Mouse (Mus musculus) liver, embryonic 14.5 days (tissue): ENCODE measurements around the gene Tmem51. TPM values are rescaled to one million over a fixed set of nuclear protein-coding genes. Genes with fewer than 3 reads are reported as not detected.

Source experiments
- ATAC-seq: fragments of 200-750 bp; cut with Nextera tagmentation; 2 replicates; pipeline ENCODE4 v1.8.0; 2017; ENCODE audit warnings: moderate number of reproducible peaks, mild to moderate bottlenecking, moderate library complexity; ENCODE audit not compliant: insufficient read depth
- DNase-seq, 3 experiments: peaks; one replicate each; pipeline ENCODE4 v3.0.0-alpha.2; 2012 to 2013; ENCODE audit warnings: low read depth in 3 of 3, low spot score in 3 of 3
- H3K27ac ChIP-seq: fragments of 300-500 bp; sonication (generic); 2 replicates; pipeline ENCODE4 v1.5.1; 2014; ENCODE audit warnings: moderate library complexity, mild to moderate bottlenecking, control low read depth, inconsistent platforms
- H3K27me3 ChIP-seq: fragments of 300-500 bp; sonication (generic); 2 replicates; pipeline ENCODE4 v1.6.1; 2014; ENCODE audit warnings: mild to moderate bottlenecking, low read length, moderate library complexity; ENCODE audit not compliant: control insufficient read depth, insufficient read depth
- H3K36me3 ChIP-seq: fragments of 300-500 bp; sonication (generic); replicated peaks from 2 replicates; pipeline ENCODE4 v1.6.1; 2014; ENCODE audit warnings: low read depth; ENCODE audit not compliant: control insufficient read depth, insufficient read depth
- H3K4me1 ChIP-seq, 2 experiments: fragments of 200-500 bp in 1 of 2; fragments of 300-500 bp in 1 of 2; sonication (generic) in 1 of 2; replicated peaks; 2 replicates each; pipeline ENCODE4 v1.6.1; 2012 to 2014; ENCODE audit warnings: antibody characterized with exemption in 1 of 2, inconsistent platforms in 1 of 2, low read length in 1 of 2; ENCODE audit not compliant: control insufficient read depth in 2 of 2, insufficient read depth in 2 of 2
- H3K4me2 ChIP-seq: fragments of 300-500 bp; sonication (generic); 2 replicates; pipeline ENCODE4 v1.6.1; 2014; ENCODE audit warnings: low read depth, mild to moderate bottlenecking, control low read depth, moderate library complexity
- H3K4me3 ChIP-seq, 2 experiments: fragments of 200-500 bp in 1 of 2; fragments of 300-500 bp in 1 of 2; sonication (generic) in 1 of 2; 2 replicates each; pipeline ENCODE4 v1.5.1; 2012 to 2014; ENCODE audit warnings: low read depth in 2 of 2, low read length in 2 of 2, mild to moderate bottlenecking in 2 of 2, control low read depth in 1 of 2, inconsistent platforms in 1 of 2, moderate library complexity in 1 of 2; ENCODE audit not compliant: insufficient read depth in 1 of 2
- H3K9ac ChIP-seq: fragments of 300-500 bp; sonication (generic); replicated peaks from 2 replicates; pipeline ENCODE4 v1.6.1; 2014; ENCODE audit warnings: mild to moderate bottlenecking, control low read depth, moderate library complexity
- H3K9me3 ChIP-seq: fragments of 300-500 bp; sonication (generic); 2 replicates; pipeline ENCODE4 v1.6.1; 2016; ENCODE audit warnings: low read length, mixed read lengths; ENCODE audit not compliant: control insufficient read depth
- CTCF ChIP-seq: IDR thresholded peaks from 2 replicates; pipeline ENCODE4 v1.5.1; 2016; ENCODE audit warnings: antibody characterized with exemption, low read depth, control low read depth
- EP300 ChIP-seq: IDR thresholded peaks from 2 replicates; pipeline ENCODE4 v1.6.1; 2016; ENCODE audit warnings: antibody characterized with exemption, low read depth
- WGBS: fragments of 180-500 bp; shearing (Covaris S2); extraction: QIAGEN DNeasy Blood & Tissue Kit; methylation state at CpG from one replicate; pipeline ENCODE4 v1.1.7; 2014; ENCODE audit not compliant: insufficient replicate concordance; 5-methylcytosine and 5-hydroxymethylcytosine counted together
- polyA plus RNA-seq, 2 experiments: library from polyadenylated mRNA; depleted of rRNA in 1 of 2; stranded (reverse) in 1 of 2; unstranded in 1 of 2; fragments of >200 nt; fragmentation: Nextera tagmentation in 1 of 2; extraction: Ambion mirVana in 1 of 2; gene quantifications; 2 replicates each; pipeline versions ENCODE4 v1.2.1 to v1.2.3; 2012 to 2014

Gene Tmem51
- polyA plus RNA-seq, 2 experiments, result 7.9 to 11.4 TPM

- ATAC-seq (0 out of 2 replicates have a peak, but pooled peaks have one; percentile 34), DNase-seq (no peak)
- H3K9ac ChIP-seq, result no peak overlapping the region; the same call in 1 of the 2 replicates
- peaks cover 25 to 43% of the 10 kb centered on the region in 2 experiments for H3K4me1 ChIP-seq
- H3K4me2 ChIP-seq, result peak overlapping the region; percentile 11
- 18% methylated on average over 8 of the region's 8 CpGs for WGBS
- H3K27me3 ChIP-seq, result no peaks in the 10 kb centered on the region
- 0 out of 4 replicates have a peak overlapping the region, but pooled peaks of 1 of the 2 experiments have one; percentile 1 for H3K4me3 ChIP-seq
- H3K27ac ChIP-seq, result no peak overlapping the region
- TF ChIP-seq EP300 (no peak), CTCF (no peak)
- no peaks in the 10 kb centered on the region for H3K36me3 ChIP-seq
- H3K9me3 ChIP-seq, result no peaks in the 10 kb centered on the region
Measured at GRCm38 (mm10) chr4:142048391-142048790, 35.7 kb downstream of the Tmem51 start.

- Histone ChIP-seq H3K27ac (no peak overlapping the region), H3K27me3 (no peaks in the 10 kb centered on the region), H3K4me3 (no peak overlapping the region), H3K4me2 (no peak overlapping the region), H3K4me1 (peaks cover 18 to 32% of the 10 kb centered on the region in 2 experiments), H3K9ac (no peak overlapping the region), H3K9me3 (no peaks in the 10 kb centered on the region), H3K36me3 (no peaks in the 10 kb centered on the region)
- TF ChIP-seq EP300 (no peak), CTCF (no peak)
- no peak for ATAC-seq
- no peak for DNase-seq
- WGBS, result 63% methylated on average over 5 of the region's 5 CpGs
Measured at GRCm38 (mm10) chr4:142047005-142047404, 37.1 kb downstream of the Tmem51 start.

- TF ChIP-seq EP300, result no peak
- Histone ChIP-seq H3K4me1 (peaks cover 17 to 30% of the 10 kb centered on the region in 2 experiments), H3K9ac (no peak overlapping the region), H3K9me3 (no peaks in the 10 kb centered on the region), H3K4me2 (no peak overlapping the region), H3K4me3 (no peak overlapping the region), H3K27me3 (no peaks in the 10 kb centered on the region), H3K27ac (no peak overlapping the region), H3K36me3 (no peaks in the 10 kb centered on the region)
- WGBS, result 41% methylated on average over 7 of the region's 7 CpGs
- DNase-seq (no peak), ATAC-seq (no peak)
Measured at GRCm38 (mm10) chr4:142046496-142046895, 37.6 kb downstream of the Tmem51 start.

- H3K4me1 ChIP-seq, result peaks cover 19 to 29% of the 10 kb centered on the region in 2 experiments
- WGBS, result 67% methylated on average over 14 of the region's 14 CpGs
- no peak for TF ChIP-seq EP300
- no peak for TF ChIP-seq CTCF
- no peak overlapping the region for H3K27ac ChIP-seq
- H3K27me3 ChIP-seq, result no peaks in the 10 kb centered on the region
- H3K4me3 ChIP-seq, result no peak overlapping the region
- ATAC-seq, result no peak
- no peak overlapping the region for H3K4me2 ChIP-seq
- H3K36me3 ChIP-seq, result no peaks in the 10 kb centered on the region
- H3K9ac ChIP-seq, result no peak overlapping the region
- no peaks in the 10 kb centered on the region for H3K9me3 ChIP-seq
- DNase-seq, result no peak
Measured at GRCm38 (mm10) chr4:142045595-142046163, 38.4 kb downstream of the Tmem51 start.

GRCm38 (mm10) chr4:142044452-142044851 lies 39.7 kb downstream of the Tmem51 start:
- WGBS, result 56% methylated on average over 12 of the region's 12 CpGs
- Histone ChIP-seq H3K27ac (no peak overlapping the region), H3K4me2 (no peak overlapping the region), H3K27me3 (no peaks in the 10 kb centered on the region), H3K9me3 (no peaks in the 10 kb centered on the region), H3K9ac (no peak overlapping the region), H3K36me3 (no peaks in the 10 kb centered on the region), H3K4me1 (peaks cover 21 to 30% of the 10 kb centered on the region in 2 experiments), H3K4me3 (no peak overlapping the region)
- no peak for TF ChIP-seq CTCF
- no peak for TF ChIP-seq EP300
- ATAC-seq (no peak), DNase-seq (no peak)
